Mouse (Mus musculus): ENCODE results near the gene Defb22.

The Defb22 gene

DNA sequence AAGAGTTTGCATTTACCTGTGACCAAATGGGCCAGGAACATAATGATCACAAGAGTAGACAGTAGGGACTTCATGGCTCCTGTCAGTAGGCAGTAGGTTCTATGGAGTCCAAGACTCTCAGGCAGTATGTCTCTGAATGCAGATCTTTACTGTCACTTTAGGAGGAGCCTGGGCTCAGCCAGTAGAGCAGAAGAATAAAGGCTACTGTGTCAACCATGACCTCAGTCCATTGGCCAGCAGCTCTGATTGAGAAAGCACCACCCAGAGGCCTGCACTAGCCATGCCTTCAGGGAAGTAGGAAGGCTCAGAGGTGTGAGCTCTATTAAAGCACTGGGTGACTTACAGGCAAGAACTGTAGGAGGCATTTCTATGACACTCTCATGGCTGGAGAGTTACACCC, at the start of gene Defb22:
Defb22 (minus strand) TSS at position 101 of the 400 bp plus-strand sequence.
- DNase-seq (ENCODE audit: low read depth), result no peak

DNA sequence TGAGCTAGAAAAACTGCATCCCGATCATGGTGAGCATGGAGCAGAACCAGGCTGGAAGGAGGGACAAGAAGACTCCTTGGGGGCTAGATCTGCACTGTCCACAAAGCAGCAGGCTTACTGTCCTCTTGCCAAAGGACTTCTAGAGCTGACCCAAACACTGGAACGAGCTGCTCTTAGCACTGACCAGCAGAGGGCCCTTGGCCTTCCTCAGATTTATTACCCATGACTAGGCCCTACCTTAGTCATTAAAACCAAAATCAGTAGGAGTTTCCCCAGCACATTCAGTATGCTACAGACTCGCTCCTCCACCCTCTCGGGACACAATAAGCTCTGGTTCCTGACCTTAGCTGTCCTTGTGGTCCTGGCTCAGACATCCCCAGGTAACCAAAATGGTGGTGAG, 28.0 kb upstream of the Defb22 start, which contains the start of gene Defb28:
Defb28 (plus strand) TSS at position 275 of the 400 bp plus-strand sequence.
- no peak for DNase-seq (ENCODE audit: low read depth)

- no peak for DNase-seq (ENCODE audit: low read depth)
These were observed 26.1 kb upstream of the Defb22 start for GRCm38 (mm10) chr2:152516084-152516483.

- no peak for DNase-seq (ENCODE audit: low read depth)
These were observed 21.7 kb upstream of the Defb22 start, which contains the start of gene Defb26 for GRCm38 (mm10) chr2:152511592-152511991. Gene Defb26, minus strand, starts transcription at chr2:152511692.

GRCm38 (mm10) chr2:152503950-152504349, 14.0 kb upstream of the Defb22 start:
- DNase-seq (ENCODE audit: low read depth), result no peak

DNA sequence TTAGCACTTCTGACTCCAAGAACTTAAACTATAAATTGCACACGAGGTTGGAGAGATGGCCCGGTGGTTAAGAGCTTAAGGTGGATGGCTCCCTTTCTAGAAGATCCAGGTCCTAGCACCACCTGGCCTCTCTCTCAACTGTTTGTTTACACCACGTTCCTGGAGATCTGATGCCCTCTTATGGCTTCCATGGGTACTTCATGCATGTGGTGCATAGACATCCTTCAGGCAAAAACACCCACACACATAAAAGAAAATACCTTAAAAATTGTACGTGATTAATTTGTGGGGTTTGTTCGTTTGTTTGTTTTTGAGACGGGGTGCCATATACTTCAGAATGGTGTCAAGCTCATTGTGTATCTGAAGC, 10.9 kb upstream of the Defb22 start:
- no peak for DNase-seq (ENCODE audit: low read depth)

- DNase-seq (ENCODE audit: low read depth), result no peak
These were observed 10.4 kb upstream of the Defb22 start for GRCm38 (mm10) chr2:152500204-152500862.

- no peak for DNase-seq (ENCODE audit: low read depth)
These were observed 8.1 kb upstream of the Defb22 start for GRCm38 (mm10) chr2:152498020-152498419.

DNA sequence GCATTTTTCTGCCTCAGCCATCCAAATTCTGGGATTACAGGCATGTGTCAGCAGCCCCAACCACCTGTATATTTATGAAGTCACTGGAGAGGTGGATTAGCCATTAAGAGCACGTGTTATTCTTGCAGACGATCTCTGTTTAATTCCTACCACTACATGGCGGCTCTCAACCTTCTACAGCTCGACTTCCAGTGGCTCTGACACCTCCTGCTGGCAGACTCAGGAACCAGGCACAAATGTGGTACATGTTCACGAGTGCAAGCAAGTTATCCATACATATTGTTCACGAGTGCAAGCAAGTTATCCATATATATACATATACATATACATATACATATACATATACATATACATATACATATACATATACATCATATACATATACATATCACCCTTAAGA, 3.2 kb upstream of the Defb22 start:
- no peak for DNase-seq (ENCODE audit: low read depth)

- DNase-seq (ENCODE audit: low read depth), result peak; percentile 23
These were observed 2.9 kb downstream of the Defb22 start for GRCm38 (mm10) chr2:152487024-152487423.

GRCm38 (mm10) chr2:152481726-152482125, 8.2 kb downstream of the Defb22 start:
- DNase-seq (ENCODE audit: low read depth), result no peak

GRCm38 (mm10) chr2:152480881-152481280, 9.1 kb downstream of the Defb22 start:
- DNase-seq (ENCODE audit: low read depth), result no peak

GRCm38 (mm10) chr2:152476763-152477162, 13.2 kb downstream of the Defb22 start, which contains the start of gene Defb20:
Gene Defb20, plus strand, starts transcription at chr2:152477063.
- DNase-seq (ENCODE audit: low read depth), result no peak

DNA sequence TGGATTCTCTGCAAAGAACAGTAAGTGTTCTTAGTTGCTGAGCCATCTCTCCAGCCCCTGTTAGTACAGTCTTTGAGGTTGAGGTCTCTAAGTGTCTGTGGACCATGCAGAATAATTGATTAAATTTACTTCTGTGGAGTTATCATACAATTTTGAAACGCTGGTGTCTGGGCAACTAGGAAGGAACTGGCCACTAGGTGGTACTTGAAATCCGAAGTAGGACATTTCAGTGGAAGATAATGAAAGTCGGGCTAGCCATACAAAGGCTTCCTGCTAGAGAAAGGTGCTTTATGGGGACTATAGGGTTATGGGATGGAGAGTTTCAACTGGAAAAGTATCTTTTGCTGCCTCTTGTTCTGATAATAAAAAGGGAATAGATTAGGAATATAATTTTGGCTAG, 17.5 kb downstream of the Defb22 start:
- DNase-seq (ENCODE audit: low read depth), result no peak

DNA sequence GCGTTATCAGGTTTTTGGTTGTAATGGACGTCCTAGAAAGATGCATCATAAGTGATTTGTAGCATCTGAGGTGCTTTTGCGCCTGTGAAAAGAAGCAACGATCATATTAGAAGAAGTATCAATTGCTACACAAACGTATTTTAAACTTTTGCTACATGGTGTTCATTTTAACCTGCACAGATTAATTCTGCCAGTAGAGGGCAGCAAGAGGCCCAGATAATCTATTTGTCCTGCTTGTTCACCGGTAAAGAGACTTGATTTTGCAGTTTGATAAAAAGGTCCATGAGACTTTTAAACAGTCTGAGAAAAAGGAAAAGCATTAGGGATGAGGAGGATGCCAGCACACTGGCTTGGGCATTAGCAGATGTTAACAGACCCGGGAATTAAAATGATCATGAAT, 19.0 kb downstream of the Defb22 start:
- DNase-seq (ENCODE audit: low read depth), result peak; percentile 49

DNA sequence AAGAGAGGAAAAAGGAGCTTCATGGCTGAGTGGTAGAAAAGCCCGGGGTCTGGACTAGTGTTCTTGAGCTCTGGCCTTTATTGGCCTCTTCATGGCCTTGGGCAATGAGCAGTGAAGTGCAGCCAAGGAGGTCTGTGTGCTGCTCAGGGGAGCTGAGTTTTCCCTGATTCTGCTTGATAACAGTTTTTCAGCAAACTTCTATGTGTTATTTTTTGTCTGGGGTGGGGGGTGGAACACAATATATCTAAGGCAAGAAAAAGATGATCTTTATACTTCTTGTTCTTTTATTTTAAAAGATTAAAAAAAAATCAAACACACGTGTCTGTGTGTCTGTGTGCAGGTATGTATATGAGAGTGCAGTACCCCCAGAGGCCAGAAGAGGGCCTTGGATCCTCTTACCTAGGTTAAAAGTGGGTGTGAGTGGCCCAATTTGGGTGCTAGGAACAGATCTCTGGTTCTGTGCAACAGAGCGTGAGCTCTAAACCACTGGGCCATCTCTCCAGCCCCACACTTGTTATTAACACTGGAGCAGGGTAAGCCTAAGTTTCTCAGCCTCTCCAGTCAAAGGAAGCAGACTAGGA, 25.3 kb downstream of the Defb22 start, which contains the start of gene Defb23:
Defb23 (minus strand) TSS at position 51 of the 581 bp plus-strand sequence.
- no peak for DNase-seq (ENCODE audit: low read depth)

DNA sequence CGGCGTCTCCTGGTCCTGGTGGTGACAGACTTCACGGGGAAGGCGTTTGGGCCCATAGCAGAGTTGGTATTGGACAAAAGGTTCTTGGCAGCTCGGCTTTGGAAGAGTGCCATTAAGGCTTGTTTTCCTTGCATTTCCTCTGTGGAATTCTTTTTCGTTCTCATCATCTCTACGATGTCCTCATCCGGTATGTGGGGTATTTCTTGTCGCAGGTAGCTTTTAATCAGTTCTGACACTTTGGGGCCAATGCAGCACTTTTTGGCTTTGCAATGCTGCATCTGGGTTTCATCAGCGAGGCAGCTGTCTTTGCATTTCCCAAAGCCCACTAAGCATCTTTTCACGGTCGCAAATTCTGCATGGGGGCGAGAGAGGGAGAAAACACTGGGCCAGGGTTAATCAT, 30.7 kb downstream of the Defb22 start:
- no peak for DNase-seq (ENCODE audit: low read depth)

- DNase-seq (ENCODE audit: low read depth), result no peak
These were observed 37.7 kb downstream of the Defb22 start for GRCm38 (mm10) chr2:152452101-152452781.

- DNase-seq (ENCODE audit: low read depth), result peak; percentile 66
These were observed 39.7 kb downstream of the Defb22 start for GRCm38 (mm10) chr2:152450241-152450640.

DNA sequence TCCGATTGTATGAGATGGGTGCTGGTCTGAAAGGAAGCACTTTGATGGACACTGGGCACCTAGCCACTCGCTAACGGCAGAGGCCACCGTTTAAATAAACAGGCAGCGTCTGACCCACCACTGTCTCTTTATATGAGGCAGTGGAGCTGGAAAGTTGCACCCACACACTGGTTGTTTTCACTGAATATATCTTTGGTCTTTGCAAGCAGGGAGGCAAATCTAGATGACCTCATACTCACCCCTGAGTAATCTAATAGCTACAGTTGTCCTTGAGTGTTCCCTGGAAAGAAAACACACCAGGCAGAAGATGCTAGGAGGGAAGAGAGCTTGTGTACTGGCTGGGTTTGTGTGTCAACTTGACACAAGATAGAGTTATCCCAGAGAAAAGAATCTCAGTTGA, 42.5 kb downstream of the Defb22 start:
- no peak for DNase-seq (ENCODE audit: low read depth)

- no peak for DNase-seq (ENCODE audit: low read depth)
These were observed 43.3 kb downstream of the Defb22 start for GRCm38 (mm10) chr2:152446642-152447041.

DNA sequence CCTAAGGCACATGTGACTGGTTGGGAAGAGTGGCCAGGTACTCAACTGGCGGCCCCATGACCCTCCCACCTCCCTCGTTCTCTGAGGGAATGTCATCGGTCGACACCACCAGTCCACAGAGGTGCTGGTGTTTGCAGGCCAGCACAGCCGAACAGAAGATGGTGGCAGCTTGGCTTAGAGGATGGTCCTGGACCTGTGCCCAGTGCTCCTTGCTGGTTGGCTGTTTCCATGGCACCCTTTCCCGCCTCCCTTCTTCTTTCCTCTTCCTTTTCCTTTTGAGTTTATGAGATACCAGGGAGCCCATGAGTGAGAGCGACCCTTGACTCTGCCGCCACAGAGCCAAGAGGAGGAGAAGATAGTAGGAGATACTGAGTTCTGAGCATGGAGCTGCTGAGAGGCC, 46.7 kb downstream of the Defb22 start:
- DNase-seq (ENCODE audit: low read depth), result no peak

GRCm38 (mm10) chr2:152442322-152442721, 47.6 kb downstream of the Defb22 start:
- DNase-seq (ENCODE audit: low read depth), result no peak

Measured in c-Kit-positive CD71-negative TER-119-negative erythroid progenitor cells, embryonic 14.5 days (primary cell).